Mouse (Mus musculus): ENCODE data around the gene Cebpz.

Cebpz gene

GRCm38 (mm10) chr17:78895394-78895793 is 41.5 kb downstream of the Cebpz start:
- DNase-seq, result peak; percentile 63 to 68

- DNase-seq, result no peak
Measured at GRCm38 (mm10) chr17:78894991-78895390, 41.9 kb downstream of the Cebpz start.

DNA sequence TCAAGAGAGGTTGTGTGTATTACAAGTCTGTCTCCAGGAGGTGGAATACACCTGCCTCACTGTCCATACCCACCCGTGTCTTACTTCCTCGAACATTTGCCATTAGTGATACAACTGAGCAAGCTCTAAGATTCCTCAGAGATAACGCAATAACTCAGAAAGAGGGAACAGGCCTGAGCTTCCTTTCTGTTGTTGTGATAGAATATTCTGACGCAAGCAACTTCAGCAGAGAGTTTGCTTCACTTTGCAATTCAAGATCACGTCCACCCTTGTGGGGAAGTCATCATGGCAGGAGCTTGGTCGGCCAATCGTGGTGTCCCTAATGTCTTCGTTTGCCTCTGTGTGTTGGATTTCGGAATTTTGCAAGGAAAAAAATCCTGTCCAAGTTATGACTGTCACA is 45.8 kb downstream of the Cebpz start:
- no peak for DNase-seq

GRCm38 (mm10) chr17:78889184-78889583 is 47.7 kb downstream of the Cebpz start:
- DNase-seq, result peak; percentile 99

DNA sequence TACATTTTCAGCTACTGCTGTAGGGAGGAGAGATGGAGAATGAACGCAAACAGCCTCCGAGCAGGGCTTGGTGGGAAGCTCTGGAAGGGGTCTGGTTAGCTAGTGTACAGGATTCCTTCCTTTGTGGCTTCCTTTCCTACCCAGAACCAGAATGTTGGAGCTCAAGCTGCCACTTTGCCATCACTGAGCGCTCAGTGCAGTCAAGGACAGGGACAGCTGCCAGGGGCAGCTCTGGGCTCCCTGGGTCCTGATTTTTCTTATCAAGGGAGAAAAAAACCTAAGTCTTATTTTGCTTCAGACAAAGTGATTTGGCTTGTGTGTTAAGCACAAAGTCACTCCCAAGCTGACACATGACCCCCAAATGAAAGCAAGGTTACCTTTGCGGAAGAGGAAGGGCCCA is 48.3 kb downstream of the Cebpz start:
- DNase-seq, result peak; percentile 65 to 71

- DNase-seq, result no peak
Measured at GRCm38 (mm10) chr17:78885286-78886065, 51.4 kb downstream of the Cebpz start.

DNA sequence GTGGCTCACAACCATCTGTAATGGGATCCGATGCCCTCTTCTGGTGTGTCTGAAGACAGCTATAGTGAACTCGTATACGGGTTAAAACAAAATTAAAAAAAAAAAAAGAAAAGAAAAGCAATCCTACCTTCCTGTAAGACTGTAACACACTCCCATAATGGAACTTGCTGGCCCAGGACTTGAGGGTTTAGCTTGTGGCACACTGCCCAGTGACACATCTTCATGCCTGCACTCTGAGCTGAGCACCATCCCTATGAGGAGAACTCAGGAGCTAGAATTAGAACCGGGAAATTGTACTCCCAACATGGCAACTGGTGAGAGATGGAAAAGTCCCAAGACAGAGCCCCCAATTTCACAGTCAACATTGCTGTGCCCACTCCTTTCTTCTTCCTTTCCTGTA is 53.6 kb downstream of the Cebpz start:
- DNase-seq, result no peak

DNA sequence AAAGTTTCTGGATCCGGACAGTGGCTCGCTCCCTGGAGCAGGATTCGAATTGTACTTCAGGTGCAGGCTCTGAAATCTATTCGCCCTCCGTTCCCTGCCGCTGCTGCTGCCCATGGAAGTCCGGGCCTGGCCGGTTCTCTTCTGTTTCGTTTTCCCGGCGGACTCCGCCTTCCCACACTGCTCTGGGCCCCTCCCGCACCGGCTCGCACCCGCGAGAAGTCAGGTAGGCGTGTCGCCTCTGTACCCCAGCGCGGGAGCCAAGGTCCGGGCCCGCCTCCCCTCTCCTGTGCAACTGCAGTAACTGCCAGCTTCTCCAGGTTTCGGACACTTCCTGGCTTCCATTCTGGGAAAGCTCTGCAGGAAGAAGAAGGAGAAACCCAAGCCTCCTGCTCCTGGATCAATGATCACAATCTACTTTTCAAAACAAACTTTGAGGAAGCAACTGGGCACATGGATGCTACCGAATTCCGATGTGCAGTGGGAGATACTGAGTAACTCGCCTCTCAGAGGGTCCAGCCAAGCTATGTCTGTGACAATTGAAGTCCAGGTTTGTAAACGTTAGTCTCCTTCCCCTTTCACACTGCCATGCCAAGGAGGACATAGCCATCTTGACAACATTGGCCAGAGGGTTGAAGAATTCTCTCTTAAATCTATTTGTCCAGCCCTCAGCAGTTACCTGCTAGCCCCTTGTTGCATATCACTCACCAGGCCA is 54.3 kb downstream of the Cebpz start, which contains the start of gene Eif2ak2:
Gene Eif2ak2, minus strand, starts transcription at position 173 of the 712 bp plus-strand sequence.
- DNase-seq, result peak; percentile 71 to 76

GRCm38 (mm10) chr17:78881878-78882304 is 55.0 kb downstream of the Cebpz start:
- DNase-seq, result peak; percentile 32 to 33

GRCm38 (mm10) chr17:78873886-78874285 is 63.0 kb downstream of the Cebpz start:
- DNase-seq, result no peak
